7 mouse cellular contexts compared by ENCODE assay signal in the genomic region with DNA sequence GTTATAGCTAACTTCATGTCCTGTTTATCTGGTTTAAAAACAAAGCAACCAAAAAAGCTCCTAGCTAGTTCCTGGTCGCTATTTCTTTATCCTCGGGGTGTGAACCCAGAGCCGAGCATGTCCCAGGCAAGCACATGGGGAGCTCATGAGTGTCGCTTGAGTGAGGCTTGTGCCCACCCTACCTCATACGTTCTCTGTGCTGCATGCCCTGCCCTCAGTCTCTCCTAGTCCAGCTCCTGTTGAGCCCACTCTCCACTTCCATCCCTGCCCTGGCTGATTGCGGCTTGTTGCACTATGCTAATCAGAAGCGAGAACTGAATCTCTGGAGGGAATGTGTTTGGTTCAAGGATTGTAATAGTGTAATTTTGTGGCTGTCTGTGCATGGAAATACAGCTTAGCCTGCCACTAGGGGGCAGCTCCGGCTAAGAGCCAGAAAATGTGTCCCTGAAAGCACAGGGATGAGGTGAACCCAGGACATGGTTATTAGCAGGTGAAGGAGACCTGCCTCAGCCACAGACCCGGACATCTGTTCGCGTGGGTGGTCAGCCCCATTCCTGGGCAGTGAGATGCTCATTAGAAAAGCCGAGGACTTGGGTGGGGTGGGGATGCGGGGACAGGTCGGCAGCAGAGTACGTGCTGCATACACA.
DNase-seq lines count a peak whose midpoint lies in the region; ATAC-seq lines count a peak whose summit lies in the region.

No protein-coding gene starts in this region.

- WGBS in forebrain, embryonic 13.5 days = 63% methylated on average over 15 of the region's 15 CpGs
- 67% methylated on average over 15 of the region's 15 CpGs for WGBS in hindbrain, embryonic 11.5 days

- ATAC-seq in forebrain, embryonic 13.5 days = peak; percentile 76; the same call in 1 of the 2 replicates
- ATAC-seq in hindbrain, embryonic 11.5 days (ENCODE audit: low FRiP score) = peak; percentile 17; the same call in 1 of the 2 replicates
- peak; percentile 45 for ATAC-seq in megakaryocyte-erythroid progenitor cell, adult 5-6 weeks (replicated peaks; ENCODE audit: low FRiP score, low TSS enrichment, poor library complexity, severe bottlenecking)

- H3K27ac ChIP-seq in forebrain, embryonic 13.5 days = no peak overlapping the region
- H3K27ac ChIP-seq in hindbrain, embryonic 11.5 days (ENCODE audit: low read depth, low read length) = no peak overlapping the region

- H3K4me3 ChIP-seq in forebrain, embryonic 13.5 days = no peak overlapping the region
- H3K4me3 ChIP-seq in hindbrain, embryonic 11.5 days (ENCODE audit: low read depth, low read length) = no peak overlapping the region

- peaks cover 1% of the 10 kb centered on the region; the same call in 1 of the 2 replicates for H3K4me1 ChIP-seq in forebrain, embryonic 13.5 days
- H3K4me1 ChIP-seq in hindbrain, embryonic 11.5 days (replicated peaks; ENCODE audit: control insufficient read depth, insufficient read depth, low read length) = no peaks in the 10 kb centered on the region

- DNase-seq in NIH3T3 (ENCODE audit: low read depth) = peak; percentile 83
- peak; percentile 15 for DNase-seq in c-Kit-negative CD71-positive TER-119-positive erythroid progenitor cells, embryonic 14.5 days (ENCODE audit: low read depth, low spot score)
- DNase-seq in hindbrain, embryonic 11.5 days (ENCODE audit: low spot score) = peak; percentile 73
- DNase-seq in layer of hippocampus, postnatal 10 days (ENCODE audit: low spot score in 2 of 2) = peak; percentile 85 to 86
- peak; percentile 85 for DNase-seq in right cerebral cortex, postnatal 4 days

- H3K9ac ChIP-seq in forebrain, embryonic 13.5 days = no peak overlapping the region
- H3K9ac ChIP-seq in hindbrain, embryonic 11.5 days (ENCODE audit: low read depth, low read length) = no peak overlapping the region

- no peaks in the 10 kb centered on the region for H3K27me3 ChIP-seq in forebrain, embryonic 13.5 days
- H3K27me3 ChIP-seq in hindbrain, embryonic 11.5 days (ENCODE audit: control insufficient read depth, insufficient read depth, low read length) = no peaks in the 10 kb centered on the region

- no peak overlapping the region for H3K4me2 ChIP-seq in forebrain, embryonic 13.5 days
- H3K4me2 ChIP-seq in hindbrain, embryonic 11.5 days (replicated peaks; ENCODE audit: low read depth, low read length) = no peak overlapping the region

- no peaks in the 10 kb centered on the region for H3K36me3 ChIP-seq in forebrain, embryonic 13.5 days (ENCODE audit: poor library complexity, severe bottlenecking)
- H3K36me3 ChIP-seq in hindbrain, embryonic 11.5 days (ENCODE audit: control insufficient read depth, insufficient read depth, low read length) = no peaks in the 10 kb centered on the region

- no peaks in the 10 kb centered on the region for H3K9me3 ChIP-seq in forebrain, embryonic 13.5 days (replicated peaks)
- H3K9me3 ChIP-seq in hindbrain, embryonic 11.5 days (ENCODE audit: control insufficient read depth, low read length) = no peaks in the 10 kb centered on the region

Comparison
In these comparisons a context has a peak if more than half of its experiments do, and no peak if none do; other contexts are left out.
1. DNase-seq: peak in every context shown above with its lines; median percentile 86 in layer of hippocampus, postnatal 10 days; 85 in right cerebral cortex, postnatal 4 days; 83 in NIH3T3; 73 in hindbrain, embryonic 11.5 days; 15 in c-Kit-negative CD71-positive TER-119-positive erythroid progenitor cells, embryonic 14.5 days.
2. ATAC-seq: peak in every context shown above with its lines; median percentile 76 in forebrain, embryonic 13.5 days; 45 in megakaryocyte-erythroid progenitor cell, adult 5-6 weeks; 17 in hindbrain, embryonic 11.5 days.